Mouse (Mus musculus) thymus, adult 2 months (tissue): ENCODE results near the gene Nlgn1.

Experiments used
- CTCF ChIP-seq: fragments of 200-500 bp; IDR thresholded peaks from 2 replicates; pipeline ENCODE4 v1.5.1; 2012; ENCODE audit warnings: mild to moderate bottlenecking, control low read depth, low read length, moderate library complexity, borderline replicate concordance; ENCODE audit not compliant: control insufficient read depth, poor library complexity, insufficient read depth; ENCODE audit errors: extremely low read depth
- POLR2A ChIP-seq: fragments of 200-500 bp; IDR thresholded peaks from 2 replicates; pipeline ENCODE4 v1.6.1; 2012; ENCODE audit warnings: mild to moderate bottlenecking, low read length, control low read depth, moderate library complexity; ENCODE audit not compliant: control insufficient read depth, poor library complexity, insufficient read depth; ENCODE audit errors: extremely low read depth

DNA sequence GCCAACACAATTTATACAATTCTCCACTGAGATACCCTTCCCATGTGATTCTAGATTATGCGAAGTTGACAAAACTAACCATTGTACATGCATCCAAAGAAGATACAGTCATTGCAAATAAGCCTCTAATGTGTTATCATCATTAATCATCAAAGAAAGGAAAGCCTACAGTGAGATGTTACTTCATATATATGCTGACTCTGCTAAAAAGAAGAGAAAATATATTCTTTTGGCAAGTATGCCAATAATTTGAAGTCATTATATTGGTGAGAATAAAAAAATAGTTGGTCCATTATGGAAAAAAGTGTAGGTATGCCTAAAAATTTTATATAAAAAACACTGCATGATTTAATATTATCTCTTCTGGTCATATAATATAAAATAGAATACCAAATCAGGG, 889.6 kb downstream of the Nlgn1 start:
- TF ChIP-seq POLR2A (no peak), CTCF (no peak)
